Mouse (Mus musculus) thymus, postnatal 10 days (tissue): Measurements from ENCODE around the gene Map4k4.

Experiments
- DNase-seq, 2 experiments: peaks; one replicate each; pipeline ENCODE4 v3.0.0; 2021; ENCODE audit warnings: low spot score in 2 of 2

Gene Map4k4

DNA sequence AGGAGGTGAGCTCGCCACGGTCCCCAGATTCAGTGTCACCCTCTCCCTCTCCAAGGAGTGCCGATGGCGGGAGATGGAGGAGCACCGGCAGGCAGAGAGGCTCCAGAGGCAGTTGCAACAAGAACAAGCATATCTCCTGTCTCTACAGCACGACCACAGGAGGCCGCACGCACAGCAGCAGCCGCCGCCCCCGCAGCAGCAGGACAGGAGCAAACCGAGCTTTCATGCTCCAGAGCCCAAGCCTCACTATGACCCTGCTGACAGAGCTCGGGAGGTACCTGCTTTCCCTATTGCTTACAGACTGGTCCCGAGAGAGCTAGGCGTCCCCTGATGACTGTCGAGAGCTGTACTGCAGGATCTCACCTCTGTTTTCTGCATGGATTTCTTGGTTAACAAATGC is 99.8 kb downstream of the Map4k4 start:
- DNase-seq: no peak

DNA sequence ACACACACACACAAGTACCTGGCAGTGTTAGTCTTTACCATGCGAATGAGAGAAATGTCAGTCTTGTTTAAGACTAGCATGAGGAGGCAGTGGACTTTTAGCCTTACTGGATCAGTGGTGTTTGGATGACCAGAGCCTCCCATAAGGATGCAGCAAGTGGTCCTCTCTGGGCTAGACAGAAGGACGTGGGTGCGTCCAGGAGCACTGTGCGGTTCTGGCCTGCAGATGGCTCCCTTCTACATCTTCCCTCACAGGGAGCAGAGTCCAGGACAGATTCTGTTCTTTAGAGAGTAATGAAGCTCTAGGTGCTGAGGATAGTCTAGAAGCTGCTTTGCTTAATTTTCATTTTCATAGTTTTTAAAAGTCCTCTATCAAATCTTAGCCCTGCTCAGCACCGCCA is 100.2 kb downstream of the Map4k4 start:
- DNase-seq: no peak

DNA sequence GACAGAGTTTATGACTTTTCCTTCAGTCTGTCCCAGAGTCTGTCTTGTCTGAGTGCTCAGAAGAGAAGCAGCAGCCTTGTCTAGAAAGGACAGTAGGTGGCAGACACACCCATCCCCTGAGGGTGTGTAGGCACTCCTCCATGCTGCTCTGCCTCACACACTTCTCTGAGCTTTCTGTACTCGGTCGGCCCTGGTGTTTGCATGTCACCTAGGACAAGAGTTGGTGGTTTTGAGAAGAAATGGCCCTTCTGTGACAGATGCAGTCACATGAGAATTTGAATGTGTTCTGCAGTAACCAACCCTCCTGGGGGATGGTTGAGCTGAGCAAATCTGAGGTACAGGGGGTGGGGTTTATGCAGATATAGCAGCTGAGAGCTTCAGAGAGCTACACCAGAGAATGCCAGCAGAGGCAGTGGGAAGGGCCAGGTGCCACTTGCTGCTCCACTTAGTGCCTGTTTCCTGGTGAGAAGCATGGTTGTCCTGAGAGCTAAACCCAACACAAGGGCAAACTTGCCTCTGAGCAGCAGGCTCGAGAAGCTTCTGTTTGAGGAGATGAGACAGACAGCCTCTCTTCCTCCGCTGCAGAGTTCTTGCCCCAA is 101.5 kb downstream of the Map4k4 start:
- no peak for DNase-seq

DNA sequence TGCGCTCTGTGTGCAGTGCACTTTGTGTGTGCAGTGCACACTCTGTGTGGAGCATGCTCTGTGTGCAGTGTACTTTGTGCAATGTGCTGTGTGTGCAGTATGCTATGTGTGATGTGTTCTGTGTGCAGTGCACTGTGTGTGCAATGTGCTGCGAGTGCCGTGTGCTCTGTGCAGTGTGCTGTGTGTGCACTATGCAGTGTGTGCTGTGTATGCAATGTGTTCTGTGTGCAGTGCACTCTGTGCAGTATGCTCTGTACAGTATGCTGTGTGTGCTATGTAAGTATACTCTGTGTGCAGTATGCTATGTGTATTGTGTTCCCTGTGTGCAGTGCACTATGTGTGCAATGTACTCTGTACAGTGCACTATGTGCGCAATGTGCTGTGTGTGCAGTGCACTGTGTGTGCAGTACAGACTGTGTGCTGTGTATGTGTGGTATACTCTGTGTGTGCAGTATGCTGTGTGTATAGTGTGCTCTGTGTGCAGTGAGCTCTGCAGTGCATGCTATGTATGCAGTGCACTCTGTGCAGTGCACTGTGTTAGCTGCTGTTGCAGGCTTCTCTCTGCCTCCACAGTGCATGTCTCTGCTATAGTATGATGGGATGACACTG is 105.4 kb downstream of the Map4k4 start:
- no peak for DNase-seq

DNA sequence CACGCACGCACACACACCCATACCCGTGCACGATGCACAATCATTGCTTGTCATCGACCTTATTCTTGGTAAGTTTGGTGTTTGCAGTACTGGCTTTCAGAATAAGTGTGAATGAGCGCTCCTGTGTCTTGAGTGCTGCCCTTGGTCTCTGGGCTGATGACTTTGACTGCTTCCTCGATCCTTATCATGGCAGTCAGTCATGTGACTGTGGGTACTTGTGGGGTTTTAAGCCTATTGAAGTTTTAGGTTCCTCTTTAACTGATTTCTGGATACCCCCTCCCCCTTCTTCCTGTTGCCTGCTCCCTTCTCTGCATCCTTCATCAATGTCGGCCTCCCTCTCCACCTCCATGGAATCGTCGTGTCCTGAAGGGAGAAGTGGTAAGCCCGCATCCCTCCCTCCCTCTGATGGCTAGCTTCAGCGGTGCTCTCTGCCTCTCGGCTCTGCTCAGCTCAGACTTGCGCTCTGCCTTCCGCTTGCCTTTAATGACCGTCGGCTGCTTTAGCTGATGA is 107.3 kb downstream of the Map4k4 start:
- no peak for DNase-seq

DNA sequence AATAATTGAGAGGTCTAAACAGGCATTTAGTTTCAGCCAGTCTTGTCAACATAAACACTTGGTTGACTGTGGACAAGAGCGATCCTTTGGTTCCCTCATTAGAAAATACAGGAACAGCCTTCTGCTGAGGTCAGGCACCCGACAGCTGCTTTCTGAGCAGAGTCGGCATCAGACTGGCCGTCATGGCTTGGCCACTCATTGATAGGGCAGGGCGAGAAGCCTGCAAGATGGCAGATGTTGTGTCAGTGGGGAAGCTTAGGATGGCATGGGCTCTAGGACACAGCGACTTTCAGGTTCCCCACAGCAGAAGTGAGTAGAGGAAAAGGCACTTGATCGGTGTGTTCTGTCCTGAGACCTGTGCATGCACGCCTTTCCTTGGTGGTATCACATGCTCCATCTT is 112.0 kb downstream of the Map4k4 start:
- DNase-seq: no peak

DNA sequence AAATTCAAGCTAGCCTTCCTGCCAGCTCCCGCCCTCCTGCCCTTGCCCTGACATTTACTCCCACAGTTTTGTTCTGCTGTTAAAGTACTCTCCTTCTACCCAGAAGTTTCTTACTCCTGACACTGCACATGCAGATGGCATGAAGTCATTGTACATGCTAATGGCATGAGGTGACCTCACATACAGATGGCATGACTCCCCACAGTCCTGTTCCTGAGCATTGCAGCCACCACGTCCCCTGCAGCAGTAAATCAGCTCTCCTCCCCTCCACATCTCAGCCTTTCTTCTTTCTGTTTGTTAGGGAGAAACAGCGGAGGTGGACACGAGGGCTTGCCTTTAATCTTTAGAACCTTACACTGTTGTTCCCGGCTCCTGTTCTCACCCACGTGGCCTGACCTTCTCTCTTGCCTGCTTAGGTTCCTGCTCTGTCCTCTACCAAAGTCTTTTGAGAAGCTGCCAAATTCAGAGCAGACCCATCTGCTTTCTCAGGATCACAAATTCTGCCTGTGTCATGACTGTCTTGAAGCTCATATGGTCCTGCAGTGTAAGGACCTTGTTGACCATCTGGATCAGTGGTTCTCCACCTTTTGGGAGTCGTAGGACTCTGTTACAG is 114.5 kb downstream of the Map4k4 start:
- no peak for DNase-seq

DNA sequence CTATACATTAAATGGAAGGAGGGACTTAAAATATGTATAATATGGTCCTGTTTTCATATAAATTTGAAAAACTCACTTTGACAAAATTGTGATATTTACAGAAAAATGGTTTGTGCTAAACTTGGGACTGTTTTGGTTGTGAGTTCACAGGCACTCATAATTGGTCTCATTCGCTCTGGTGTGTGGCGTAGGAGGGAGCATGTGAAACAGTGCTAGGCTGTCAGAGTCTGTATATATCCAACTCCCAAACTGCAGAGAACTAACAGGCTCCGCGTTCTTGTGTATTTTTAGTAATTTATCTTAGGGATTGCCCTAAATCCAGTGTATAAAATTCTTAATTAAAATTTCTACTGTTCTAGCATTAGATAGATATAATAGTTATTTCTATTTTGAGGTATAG is 120.9 kb downstream of the Map4k4 start:
- no peak for DNase-seq

DNA sequence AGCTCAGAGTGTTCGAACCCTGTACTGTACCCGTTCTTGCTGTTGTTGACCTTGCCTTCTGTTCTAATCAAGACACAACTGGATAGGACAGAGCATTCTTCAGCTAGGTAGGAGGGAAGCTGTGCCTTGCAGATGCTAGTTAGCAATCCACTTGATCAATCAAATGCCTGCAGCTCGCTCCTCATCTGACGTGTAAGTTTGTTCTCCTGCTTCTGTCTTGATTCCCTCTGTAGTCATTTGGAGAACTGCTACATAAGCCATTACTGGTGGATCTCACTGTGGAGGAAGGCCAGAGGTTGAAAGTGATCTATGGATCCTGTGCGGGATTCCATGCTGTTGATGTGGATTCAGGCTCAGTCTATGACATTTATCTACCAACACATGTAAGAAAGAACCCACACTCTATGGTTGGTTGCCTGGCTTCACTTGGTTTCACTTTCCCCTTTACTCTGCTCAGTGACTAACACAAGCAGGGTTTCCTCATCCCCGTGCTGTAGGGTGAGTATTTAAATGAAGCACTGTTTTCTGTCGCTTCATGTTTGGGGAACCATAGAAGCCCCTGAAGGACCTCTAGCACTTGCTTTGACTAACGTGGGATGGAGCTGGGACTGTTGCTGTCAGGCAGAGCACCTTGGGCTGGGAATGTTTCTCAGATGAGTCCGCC is 121.9 kb downstream of the Map4k4 start:
- no peak for DNase-seq

DNA sequence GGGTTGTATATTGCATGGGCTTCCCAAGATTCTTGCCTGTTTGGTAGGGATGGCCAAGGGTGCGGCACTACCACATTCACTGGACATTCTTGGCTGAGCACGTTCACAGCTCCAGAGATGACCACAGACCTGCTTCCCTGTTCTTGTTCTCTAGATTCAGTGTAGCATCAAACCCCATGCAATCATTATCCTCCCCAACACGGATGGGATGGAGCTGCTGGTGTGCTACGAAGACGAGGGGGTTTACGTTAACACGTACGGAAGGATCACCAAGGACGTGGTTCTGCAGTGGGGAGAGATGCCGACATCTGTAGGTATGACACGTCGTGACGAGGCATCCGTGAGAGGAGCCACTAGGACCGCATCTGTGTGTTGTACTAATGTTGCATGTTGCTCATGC is 122.5 kb downstream of the Map4k4 start:
- no peak for DNase-seq

DNA sequence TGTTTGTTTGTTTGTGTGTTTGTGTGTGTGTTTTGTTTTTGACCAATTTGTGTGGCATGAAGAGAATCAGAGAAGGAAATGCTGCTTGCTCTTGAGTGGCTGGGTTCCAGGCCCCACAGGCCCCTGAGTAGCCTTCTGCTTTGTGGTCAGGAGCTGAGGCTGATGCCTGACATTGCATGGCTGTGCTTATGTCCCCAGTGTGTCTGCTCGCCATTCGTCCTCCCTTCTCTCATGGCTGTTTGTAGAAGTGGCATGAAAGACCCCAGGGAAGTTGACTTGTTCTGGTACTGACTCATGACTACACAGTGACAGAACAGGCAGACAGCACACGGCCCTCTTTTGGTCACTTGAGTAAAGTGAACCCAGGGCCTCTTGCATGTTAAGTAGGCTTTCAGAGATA is 123.0 kb downstream of the Map4k4 start:
- DNase-seq: no peak

DNA sequence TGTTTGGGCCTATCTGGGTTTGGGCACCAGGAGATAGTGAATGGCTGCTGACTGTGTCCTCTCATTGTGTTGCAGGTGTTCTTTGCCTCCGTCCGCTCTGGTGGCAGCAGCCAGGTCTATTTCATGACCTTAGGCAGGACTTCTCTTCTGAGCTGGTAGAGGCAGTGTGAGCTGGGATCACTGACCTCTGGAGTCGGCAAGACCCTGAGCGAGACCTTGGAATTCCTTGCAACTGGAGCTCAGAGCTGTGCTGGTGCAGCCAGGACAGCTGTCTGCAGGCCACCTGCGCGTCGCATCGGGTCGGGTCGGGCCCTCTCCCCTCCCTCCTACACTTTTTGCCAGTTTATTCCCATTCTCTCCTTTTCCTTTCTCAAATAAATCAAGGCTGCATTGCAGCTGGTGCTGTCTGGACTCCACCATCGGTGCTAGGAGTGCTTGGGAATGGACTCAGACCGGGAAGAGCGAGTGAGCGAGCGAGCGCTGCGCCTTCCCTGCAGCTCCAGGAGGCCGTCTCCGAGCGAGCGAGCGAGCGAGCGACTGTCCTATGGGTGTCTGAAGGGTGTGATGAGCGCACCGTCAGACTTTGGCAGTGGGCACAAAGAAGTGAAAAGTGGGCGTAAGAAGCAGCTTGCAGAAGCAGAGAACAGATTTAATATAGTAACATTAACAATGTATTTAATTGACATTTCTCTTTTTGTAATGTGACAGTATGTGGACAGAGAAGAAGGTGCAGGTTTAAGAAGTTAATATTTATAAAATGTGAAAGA is 124.0 kb downstream of the Map4k4 start:
- no peak for DNase-seq

DNA sequence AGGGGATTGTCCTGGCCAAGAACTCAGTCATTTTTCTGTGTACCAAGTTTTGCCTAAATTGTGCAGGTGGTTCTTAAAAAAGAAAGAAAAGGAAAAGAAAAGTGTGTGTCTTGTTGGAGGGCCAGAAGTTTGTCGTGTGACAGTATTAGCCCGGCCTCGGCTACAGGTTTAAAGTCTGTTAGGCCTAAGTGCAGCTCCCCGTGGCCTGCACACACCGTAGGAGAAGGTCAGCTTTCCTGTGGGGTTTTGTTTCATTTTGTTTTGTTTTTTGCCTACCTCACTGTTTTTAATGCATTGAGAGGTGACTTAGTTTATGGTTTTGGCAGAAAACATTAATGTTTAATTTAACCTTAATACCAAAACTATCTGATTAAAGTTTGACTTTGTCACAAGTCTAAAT is 124.7 kb downstream of the Map4k4 start:
- DNase-seq: no peak

DNA sequence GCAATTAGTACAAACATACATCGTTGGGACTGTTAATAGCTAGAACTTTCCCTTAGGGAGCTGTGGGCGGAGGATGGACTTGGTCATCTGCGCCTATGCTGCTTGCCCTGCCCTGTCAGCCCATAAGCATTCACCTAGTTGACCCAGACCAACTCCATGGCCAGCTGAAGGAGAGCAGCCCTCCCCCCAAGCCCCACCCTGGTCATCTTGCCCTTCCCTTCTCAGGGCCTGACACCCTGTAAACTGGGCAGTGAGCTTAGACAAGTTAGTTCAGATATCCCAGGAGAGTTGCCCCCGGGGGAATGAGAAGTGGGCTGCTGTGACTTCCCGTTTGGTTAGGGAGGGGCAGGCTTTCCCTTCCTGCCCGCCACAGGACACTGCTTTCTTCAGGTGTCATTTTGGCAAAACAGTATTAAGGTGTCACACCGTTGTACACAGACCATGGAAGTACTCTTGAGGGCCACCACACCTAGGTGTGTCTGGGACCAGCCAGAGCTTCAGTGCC is 126.5 kb downstream of the Map4k4 start:
- no peak for DNase-seq

DNA sequence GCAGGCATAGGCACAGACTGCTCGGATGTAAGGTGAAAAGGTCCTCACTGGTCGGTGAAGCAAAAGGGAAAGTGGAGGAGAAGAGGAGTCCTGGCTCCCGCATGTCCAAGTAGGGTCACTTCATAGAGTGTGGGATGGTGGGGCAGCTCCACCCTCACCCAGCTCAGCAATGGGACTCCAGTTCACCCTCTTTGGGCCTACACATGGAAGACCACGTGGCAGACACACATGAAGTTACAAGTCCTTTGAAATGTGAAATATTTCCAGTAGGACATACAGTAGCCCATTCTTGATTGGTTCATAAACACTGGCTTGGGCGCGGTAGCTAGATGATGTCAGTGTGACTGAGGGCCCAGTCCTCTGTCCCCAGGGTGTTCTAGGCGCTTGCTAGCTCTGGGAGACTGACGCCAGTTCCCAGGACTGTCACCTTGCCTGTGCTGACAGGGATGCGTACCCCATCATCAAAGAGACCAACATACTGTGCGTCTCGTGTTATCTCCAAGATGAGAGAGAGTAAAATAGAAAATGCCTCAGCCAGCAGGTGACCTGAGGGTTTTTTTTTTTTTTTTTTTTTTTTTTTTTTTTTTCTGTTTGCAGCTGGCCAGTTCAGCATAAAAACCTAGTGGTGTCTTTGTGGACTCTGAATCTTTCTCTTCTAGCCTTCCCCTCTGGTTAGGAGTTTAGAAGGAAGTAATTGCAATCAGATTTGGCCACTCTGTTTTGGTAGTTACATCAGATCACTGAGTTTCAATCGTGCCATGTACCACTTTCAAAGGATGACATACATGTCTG is 127.7 kb downstream of the Map4k4 start:
- DNase-seq: no peak

DNA sequence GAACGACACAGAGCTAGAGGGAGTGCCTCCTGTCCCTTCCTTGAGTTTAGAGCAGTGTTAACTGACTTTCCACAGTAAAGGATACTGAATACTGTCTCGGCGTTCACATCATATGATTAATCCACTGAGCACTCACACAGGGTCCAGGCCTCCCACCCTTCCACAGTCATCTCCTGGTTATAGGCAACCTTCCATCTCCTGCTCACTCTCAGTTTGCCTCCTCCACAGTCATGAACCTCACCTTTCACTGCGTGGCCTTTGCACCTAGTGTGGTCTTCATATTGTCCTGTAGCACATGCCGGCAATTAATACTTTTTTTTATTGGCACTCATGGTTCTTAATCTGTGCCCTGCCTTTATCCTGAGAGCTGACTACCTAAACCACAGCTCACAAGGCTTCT is 128.9 kb downstream of the Map4k4 start:
- no peak for DNase-seq

DNA sequence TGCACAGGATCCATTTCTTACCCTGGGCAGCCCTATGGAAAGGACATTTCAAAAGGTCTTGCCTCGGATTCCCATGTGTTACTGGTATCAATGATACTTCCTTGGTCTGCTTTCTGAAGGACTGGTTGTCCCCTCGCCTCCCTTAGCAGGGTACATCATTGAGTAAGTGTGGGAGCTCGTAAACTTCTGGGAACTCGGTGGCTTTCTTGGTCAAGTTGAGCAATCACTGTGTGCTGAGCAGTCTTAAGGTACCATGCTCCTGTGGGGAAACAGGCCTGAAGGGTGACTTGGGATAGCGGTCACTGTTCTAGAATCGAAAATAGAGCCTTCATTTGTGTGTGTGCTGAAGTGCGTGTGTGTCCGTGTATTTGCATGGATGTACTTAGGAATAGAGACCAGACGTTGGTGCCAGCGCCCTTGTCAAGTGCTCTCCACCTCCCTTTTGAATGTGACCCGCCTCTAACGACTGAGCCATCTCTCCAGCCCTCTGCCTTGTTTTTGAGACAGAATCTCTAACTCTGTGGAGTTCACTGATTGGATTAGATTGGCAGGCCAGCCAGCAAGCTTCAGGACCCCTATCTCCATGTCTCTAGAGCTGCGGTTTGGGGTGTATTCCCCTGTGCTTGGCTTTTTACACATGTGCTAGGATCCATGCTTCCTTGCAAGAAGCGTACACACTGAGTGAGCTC is 129.7 kb downstream of the Map4k4 start:
- no peak for DNase-seq

DNA sequence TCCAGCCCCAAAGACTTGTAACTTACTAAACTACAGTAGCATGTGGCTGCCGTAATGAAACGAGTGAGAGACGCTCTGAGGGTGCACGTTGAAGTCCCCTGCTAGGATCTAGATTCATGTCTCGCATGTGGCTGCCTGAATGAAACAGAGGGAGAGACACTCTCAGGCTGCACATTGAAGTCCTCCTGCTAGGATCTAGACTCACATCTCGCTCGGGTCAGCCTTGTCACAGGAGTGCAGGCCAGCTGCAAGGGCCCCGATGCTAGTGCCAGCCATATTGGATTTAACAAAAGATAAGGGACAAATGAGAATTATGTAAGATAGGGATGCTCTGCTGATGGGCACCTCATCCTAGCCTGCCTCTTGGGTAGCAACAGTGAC is 130.3 kb downstream of the Map4k4 start:
- DNase-seq: no peak

DNA sequence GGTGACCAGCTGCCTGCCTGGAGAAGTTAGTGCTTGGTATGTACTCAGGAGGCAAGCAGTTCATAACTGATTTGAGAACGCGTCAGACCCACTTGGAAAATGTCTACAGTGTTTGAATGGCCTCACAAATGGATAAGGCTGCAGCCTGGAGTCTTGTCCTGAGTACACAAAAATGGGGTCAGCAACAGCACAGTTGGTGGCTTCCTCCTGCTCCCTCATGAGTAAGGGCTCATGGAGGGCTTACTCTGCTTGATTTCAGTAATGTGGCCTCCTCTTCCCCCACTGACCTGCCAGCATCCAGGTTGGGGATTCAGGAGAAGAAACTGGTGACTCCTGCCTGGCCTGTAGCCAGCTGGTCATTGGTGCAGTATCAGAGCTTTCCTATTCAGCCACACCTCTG is 130.9 kb downstream of the Map4k4 start:
- no peak for DNase-seq

DNA sequence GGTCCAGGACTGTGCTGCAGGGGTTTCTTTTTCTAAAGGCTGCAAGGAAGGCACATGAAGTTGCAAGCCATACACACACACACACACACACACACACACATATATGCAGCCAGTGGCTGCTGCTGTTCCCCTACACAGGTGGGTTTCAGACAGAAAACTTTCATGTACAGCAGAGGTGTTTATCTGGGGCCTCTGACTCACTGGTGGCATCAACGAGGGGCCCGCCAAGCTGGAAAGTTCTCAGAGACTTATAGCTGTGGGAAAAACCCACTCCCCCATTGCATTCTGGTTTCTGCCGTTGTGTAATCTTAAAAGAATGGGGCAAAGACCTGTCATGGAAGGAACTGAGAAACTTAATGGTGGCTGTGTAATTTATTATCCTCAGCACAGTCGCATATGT is 132.6 kb downstream of the Map4k4 start:
- no peak for DNase-seq
